Mouse (Mus musculus) MEL (cell line): ENCODE measurements around the gene Muc20. TPM values are rescaled to one million over a fixed set of nuclear protein-coding genes. Genes with fewer than 3 reads are reported as not detected.

Source experiments
- DNase-seq: peaks from one replicate; pipeline ENCODE4 v3.0.0; 2011; ENCODE audit warnings: low read depth, low spot score
- H3K27ac ChIP-seq: 2 replicates; pipeline ENCODE4 v1.5.1; 2012; ENCODE audit warnings: low read depth, mild to moderate bottlenecking, control low read depth, low read length, moderate library complexity; ENCODE audit not compliant: control insufficient read depth
- H3K27me3 ChIP-seq, 2 experiments: fragments of 150-350 bp in 1 of 2; sonication (generic) in 1 of 2; 2 replicates each; pipeline ENCODE4 v1.6.1; 2012; ENCODE audit warnings: low read length in 2 of 2, mild to moderate bottlenecking in 2 of 2, improper control_type of control experiment in 1 of 2, moderate library complexity in 1 of 2; ENCODE audit not compliant: insufficient read depth in 2 of 2, control insufficient read depth in 1 of 2
- H3K36me3 ChIP-seq, 2 experiments: 2 replicates each; pipeline ENCODE4 v1.6.1; 2012 to 2014; ENCODE audit warnings: low read length in 2 of 2, improper control_type of control experiment in 1 of 2, inconsistent platforms in 1 of 2, mild to moderate bottlenecking in 1 of 2; ENCODE audit not compliant: insufficient read depth in 2 of 2, control insufficient read depth in 1 of 2
- H3K4me1 ChIP-seq, 2 experiments: fragments of 150-350 bp in 1 of 2; sonication (generic) in 1 of 2; 2 replicates each; pipeline ENCODE4 v1.6.1; 2012; ENCODE audit warnings: low read length in 2 of 2, improper control_type of control experiment in 1 of 2, mild to moderate bottlenecking in 1 of 2; ENCODE audit not compliant: insufficient read depth in 2 of 2, control insufficient read depth in 1 of 2
- H3K4me3 ChIP-seq, 2 experiments: fragments of 150-350 bp in 1 of 2; sonication (generic) in 1 of 2; 2 replicates each; pipeline ENCODE4 v1.5.1; 2012; ENCODE audit warnings: low read depth in 2 of 2, low read length in 2 of 2, mild to moderate bottlenecking in 2 of 2, moderate library complexity in 2 of 2, control low read depth in 1 of 2, improper control_type of control experiment in 1 of 2; ENCODE audit not compliant: control insufficient read depth in 1 of 2, insufficient read depth in 1 of 2
- H3K79me2 ChIP-seq: 2 replicates; pipeline ENCODE4 v1.6.1; 2012; ENCODE audit warnings: mild to moderate bottlenecking, low read length, moderate library complexity; ENCODE audit not compliant: control insufficient read depth, poor library complexity, insufficient read depth
- H3K9ac ChIP-seq: 2 replicates; pipeline ENCODE4 v1.6.1; 2012; ENCODE audit warnings: low read depth, mild to moderate bottlenecking, control low read depth, low read length, moderate library complexity; ENCODE audit not compliant: control insufficient read depth, poor library complexity, severe bottlenecking
- H3K9me3 ChIP-seq: fragments of 150-350 bp; sonication (generic); replicated peaks from 2 replicates; pipeline ENCODE4 v1.6.1; 2012; ENCODE audit warnings: mild to moderate bottlenecking, low read length, improper control_type of control experiment, moderate library complexity; ENCODE audit not compliant: insufficient read depth
- BHLHE40 ChIP-seq: IDR thresholded peaks from 2 replicates; pipeline ENCODE4 v1.6.1; 2012; ENCODE audit warnings: low read depth, mild to moderate bottlenecking, inconsistent platforms, low read length, improper control_type of control experiment, borderline replicate concordance
- CTCF ChIP-seq, 3 experiments: IDR thresholded peaks in 2 of 3; conservative IDR thresholded peaks in 1 of 3; 2 replicates each; pipeline ENCODE4 v1.5.1; 2011 to 2012; ENCODE audit warnings: low read length in 3 of 3, low read depth in 2 of 3, mild to moderate bottlenecking in 2 of 3, improper control_type of control experiment in 1 of 3, inconsistent platforms in 1 of 3, mixed read lengths in 1 of 3, moderate library complexity in 1 of 3; ENCODE audit not compliant: control insufficient read depth in 1 of 3, insufficient read depth in 1 of 3, poor library complexity in 1 of 3, severe bottlenecking in 1 of 3
- ELF1 ChIP-seq: IDR thresholded peaks from 2 replicates; pipeline ENCODE4 v1.6.1; 2014; ENCODE audit warnings: low read depth, mild to moderate bottlenecking, inconsistent platforms, low read length, improper control_type of control experiment, moderate library complexity
- EP300 ChIP-seq, 2 experiments: IDR thresholded peaks; 2 replicates each; pipeline ENCODE4 v1.6.1; 2011; ENCODE audit warnings: improper control_type of control experiment in 2 of 2, low read length in 2 of 2, low read depth in 1 of 2, mild to moderate bottlenecking in 1 of 2
- GABPA ChIP-seq: IDR thresholded peaks from 2 replicates; pipeline ENCODE4 v1.6.1; 2012; ENCODE audit warnings: low read depth, mild to moderate bottlenecking, inconsistent platforms, low read length, improper control_type of control experiment, moderate library complexity
- GATA1 ChIP-seq: IDR thresholded peaks from 2 replicates; pipeline ENCODE4 v1.6.1; 2011; ENCODE audit warnings: low read depth, low read length, improper control_type of control experiment
- JUND ChIP-seq: IDR thresholded peaks from 2 replicates; pipeline ENCODE4 v1.6.1; 2011; ENCODE audit warnings: low read depth, mild to moderate bottlenecking, improper control_type of control experiment, low read length
- KAT2A ChIP-seq: conservative IDR thresholded peaks from 2 replicates; pipeline ENCODE4 v1.6.1; 2012; ENCODE audit warnings: low read depth, low read length, improper control_type of control experiment, inconsistent platforms
- MAX ChIP-seq: IDR thresholded peaks from 2 replicates; pipeline ENCODE4 v1.6.1; 2011; ENCODE audit warnings: low read length, improper control_type of control experiment
- MEF2A ChIP-seq: IDR thresholded peaks from 2 replicates; pipeline ENCODE4 v1.6.1; 2014; ENCODE audit warnings: low read depth, mild to moderate bottlenecking, inconsistent platforms, low read length, improper control_type of control experiment; ENCODE audit not compliant: poor library complexity, insufficient replicate concordance, severe bottlenecking; ENCODE audit errors: extremely low read depth
- NELFE ChIP-seq: IDR thresholded peaks from 2 replicates; pipeline ENCODE4 v1.6.1; 2011; ENCODE audit warnings: low read depth, low read length, improper control_type of control experiment
- POLR2AphosphoS2 ChIP-seq: IDR thresholded peaks from 2 replicates; pipeline ENCODE4 v1.6.1; 2011; ENCODE audit warnings: low read length, improper control_type of control experiment
- TAL1 ChIP-seq: IDR thresholded peaks from 2 replicates; pipeline ENCODE4 v1.6.1; 2012; ENCODE audit warnings: mild to moderate bottlenecking, inconsistent platforms, low read length, moderate library complexity, mixed read lengths
- TBP ChIP-seq: IDR thresholded peaks from 2 replicates; pipeline ENCODE4 v1.8.0; 2011; ENCODE audit warnings: low read depth, low read length, improper control_type of control experiment
- UBTF ChIP-seq: IDR thresholded peaks from 2 replicates; pipeline ENCODE4 v1.6.1; 2012; ENCODE audit warnings: low read depth, mild to moderate bottlenecking, inconsistent platforms, low read length, improper control_type of control experiment, moderate library complexity, borderline replicate concordance; ENCODE audit not compliant: insufficient read depth
- USF2 ChIP-seq, 2 experiments: IDR thresholded peaks; 2 replicates each; pipeline ENCODE4 v1.6.1; 2011 to 2012; ENCODE audit warnings: improper control_type of control experiment in 2 of 2, low read length in 2 of 2, borderline replicate concordance in 1 of 2, inconsistent platforms in 1 of 2, low read depth in 1 of 2, mild to moderate bottlenecking in 1 of 2; ENCODE audit not compliant: insufficient read depth in 1 of 2
- ZKSCAN1 ChIP-seq: IDR thresholded peaks from 2 replicates; pipeline ENCODE4 v1.6.1; 2012; ENCODE audit warnings: low read depth, mild to moderate bottlenecking, inconsistent platforms, low read length, improper control_type of control experiment, moderate library complexity
- polyA plus RNA-seq, 2 experiments: library from polyadenylated mRNA; stranded (reverse) in 1 of 2; unstranded in 1 of 2; fragments of >175 nt in 1 of 2; fragments of >200 nt in 1 of 2; gene quantifications; 2 replicates each; pipeline versions ENCODE4 v1.2.1 to v1.2.4; 2012; ENCODE audit warnings: low replicate concordance in 2 of 2, low read depth in 1 of 2; ENCODE audit not compliant: insufficient read length in 2 of 2, insufficient read depth in 1 of 2, missing spikeins in 1 of 2
- total RNA-seq: library from RNA; depleted of rRNA; stranded (reverse); fragments of 300-350 nt; gene quantifications from 2 replicates; pipeline ENCODE4 v1.2.3, GENCODE M21; 2012

The Muc20 gene
- total and polyA plus RNA-seq, 3 experiments, result not detected

- Histone ChIP-seq H3K27ac (no peak overlapping the region), H3K27me3 (peaks cover 14 to 15% of the 10 kb centered on the region in 2 experiments), H3K9ac (no peak overlapping the region), H3K4me1 (no peaks in the 10 kb centered on the region), H3K9me3 (no peaks in the 10 kb centered on the region), H3K4me3 (no peak overlapping the region), H3K36me3 (no peaks in the 10 kb centered on the region), H3K79me2 (no peaks in the 10 kb centered on the region)
- no peak for TF ChIP-seq MEF2A
- TF ChIP-seq JUND, result no peak
- DNase-seq, result no peak
Measured at GRCm38 (mm10) chr16:32778956-32779355, 18.3 kb downstream of the Muc20 start.

- Histone ChIP-seq H3K27me3 (peaks cover 13 to 14% of the 10 kb centered on the region in 2 experiments), H3K9ac (no peak overlapping the region), H3K4me1 (no peaks in the 10 kb centered on the region), H3K27ac (no peak overlapping the region), H3K36me3 (no peaks in the 10 kb centered on the region), H3K79me2 (no peaks in the 10 kb centered on the region), H3K4me3 (no peak overlapping the region), H3K9me3 (no peaks in the 10 kb centered on the region)
- TF ChIP-seq EP300 (IDR thresholded peaks at IDR 0.05; ENCODE audit: low read depth in 1 of 2, low read length in 2 of 2) (no peak), POLR2AphosphoS2 (no peak), GABPA (no peak), BHLHE40 (no peak), NELFE (no peak), USF2 (IDR thresholded peaks at IDR 0.05; ENCODE audit: borderline replicate concordance in 1 of 2, insufficient read depth in 1 of 2, low read depth in 1 of 2, low read length in 2 of 2) (no peak), TAL1 (no peak)
- DNase-seq, result no peak
Measured at GRCm38 (mm10) chr16:32776676-32777075, 20.6 kb downstream of the Muc20 start.

DNA sequence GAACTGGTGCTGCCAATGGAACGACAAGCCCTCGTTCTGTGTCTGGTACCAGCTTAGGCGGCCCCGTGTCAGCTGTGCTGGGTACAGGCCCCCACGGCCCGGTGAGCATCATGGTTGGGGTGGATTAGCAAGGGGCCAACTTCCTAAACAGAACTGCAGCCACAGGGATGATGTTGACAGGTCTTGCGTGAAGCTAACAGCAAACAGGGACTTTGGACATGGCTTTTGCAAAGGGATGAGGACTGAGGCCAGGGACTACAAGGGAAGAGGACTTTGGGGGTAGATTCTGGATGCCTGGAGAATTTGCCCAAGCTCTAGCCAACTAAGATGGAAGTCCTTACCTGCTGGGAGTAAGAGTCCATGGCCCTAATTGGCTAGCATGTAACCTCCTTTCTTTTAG is 30.3 kb downstream of the Muc20 start:
- Histone ChIP-seq H3K27me3 (peaks cover 9 to 20% of the 10 kb centered on the region in 2 experiments), H3K4me1 (no peaks in the 10 kb centered on the region), H3K9ac (no peak overlapping the region), H3K27ac (no peak overlapping the region), H3K36me3 (no peaks in the 10 kb centered on the region), H3K79me2 (no peaks in the 10 kb centered on the region), H3K9me3 (no peaks in the 10 kb centered on the region), H3K4me3 (no peak overlapping the region)
- no peak for DNase-seq
- TF ChIP-seq CTCF (IDR thresholded peaks at IDR 0.05 in 2 of 3, conservative IDR thresholded peaks at IDR 0.05 in 1 of 3; ENCODE audit: control insufficient read depth in 1 of 3, insufficient read depth in 1 of 3, low read depth in 2 of 3, low read length in 3 of 3, poor library complexity in 1 of 3, severe bottlenecking in 1 of 3) (no peak), UBTF (no peak), GATA1 (no peak), ZKSCAN1 (no peak), TBP (no peak), KAT2A (no peak), ELF1 (no peak), TAL1 (no peak), MAX (no peak), USF2 (IDR thresholded peaks at IDR 0.05; ENCODE audit: borderline replicate concordance in 1 of 2, insufficient read depth in 1 of 2, low read depth in 1 of 2, low read length in 2 of 2) (no peak)
